Mouse (Mus musculus) right cerebral cortex, postnatal 10 days (tissue): ENCODE data around the gene 2610001J05Rik.
A peak's percentile ranks its signal among the peaks of the same experiment; 100 is the strongest.
"Not testable (repeated sequence)": the region's sequence is repeated elsewhere in the genome, so short reads cannot be mapped to it uniquely, and the experiment has no call there.

Source experiments
- DNase-seq, 2 experiments: peaks; one replicate each; pipeline ENCODE4 v3.0.0; 2021; ENCODE audit warnings: low spot score in 2 of 2

Gene 2610001J05Rik

GRCm38 (mm10) chr6:13870919-13871624 is at the start of gene 2610001J05Rik:
2610001J05Rik (minus strand) TSS chr6:13871518.
- DNase-seq, result peak; percentile 95

DNA sequence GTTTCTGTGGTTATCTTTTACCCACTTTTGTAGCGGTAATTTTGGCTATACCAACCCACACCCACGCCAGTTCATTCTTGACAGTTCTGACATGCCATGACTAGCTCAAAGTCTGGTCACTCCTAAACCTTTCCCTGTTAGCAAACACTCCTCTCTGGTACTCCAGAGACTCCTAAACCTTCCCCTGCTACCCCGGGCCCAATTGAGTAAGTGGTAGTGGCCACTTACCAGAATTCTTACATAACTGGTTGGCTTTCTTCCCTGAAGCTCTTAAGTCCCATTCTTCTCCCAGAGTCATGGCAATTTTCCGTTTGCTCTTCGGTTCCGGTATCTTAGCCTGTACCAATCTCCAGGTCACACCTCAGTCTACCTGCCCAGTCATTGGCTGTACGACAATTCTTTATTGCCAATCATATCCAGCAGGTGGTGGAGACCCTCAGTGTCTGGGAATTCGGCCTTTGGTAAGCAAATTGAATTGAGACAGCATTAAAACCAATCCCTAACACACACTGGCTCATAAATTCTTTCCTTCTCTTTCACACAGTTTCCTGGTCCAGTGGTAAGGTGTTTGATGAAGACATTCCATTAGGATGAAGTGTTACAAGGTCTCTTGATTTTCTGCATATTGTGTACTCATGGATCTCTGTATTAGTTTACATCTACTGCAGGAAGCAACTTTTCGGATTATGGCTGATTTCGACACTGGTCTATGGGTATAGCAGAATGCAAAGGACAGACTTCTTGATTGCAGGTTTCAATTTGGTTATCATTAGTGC is 38.6 kb upstream of the 2610001J05Rik start:
- DNase-seq, result no peak

DNA sequence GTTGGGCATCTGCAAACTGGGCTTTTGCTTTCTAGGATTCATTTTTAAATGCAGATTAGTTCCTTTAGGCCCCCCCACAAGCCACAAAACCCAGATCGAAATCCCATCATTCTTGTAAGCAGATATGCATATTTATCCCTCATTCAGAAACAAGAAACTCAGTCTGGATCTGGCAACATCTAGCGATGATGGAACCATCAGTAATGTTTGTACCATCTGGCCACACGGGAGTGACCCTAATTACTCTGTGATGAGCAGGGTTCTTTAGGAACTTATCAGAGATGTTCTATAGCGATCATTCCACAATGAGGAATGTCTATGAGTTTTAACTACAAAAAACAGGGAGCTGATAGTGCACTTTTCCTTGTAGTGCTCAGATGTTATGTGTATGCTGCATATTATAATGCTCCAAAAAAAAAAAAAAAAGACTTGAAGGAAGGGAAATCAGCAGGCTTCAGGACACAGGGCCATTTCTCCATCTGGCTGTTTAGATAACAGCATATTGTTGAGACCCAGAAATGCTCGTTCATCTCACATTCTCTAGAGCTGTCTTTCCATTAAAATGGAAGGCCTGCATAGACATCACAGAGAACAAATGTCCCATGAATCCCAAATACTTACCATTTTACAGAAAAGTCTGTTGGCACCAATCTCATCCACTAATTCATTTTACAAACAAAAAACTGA is 31.8 kb upstream of the 2610001J05Rik start:
- DNase-seq, result no peak

GRCm38 (mm10) chr6:13884877-13885592 is 13.7 kb upstream of the 2610001J05Rik start:
- no peak for DNase-seq

- DNase-seq, result no peak
Measured at GRCm38 (mm10) chr6:13882919-13883318, 11.6 kb upstream of the 2610001J05Rik start.

DNA sequence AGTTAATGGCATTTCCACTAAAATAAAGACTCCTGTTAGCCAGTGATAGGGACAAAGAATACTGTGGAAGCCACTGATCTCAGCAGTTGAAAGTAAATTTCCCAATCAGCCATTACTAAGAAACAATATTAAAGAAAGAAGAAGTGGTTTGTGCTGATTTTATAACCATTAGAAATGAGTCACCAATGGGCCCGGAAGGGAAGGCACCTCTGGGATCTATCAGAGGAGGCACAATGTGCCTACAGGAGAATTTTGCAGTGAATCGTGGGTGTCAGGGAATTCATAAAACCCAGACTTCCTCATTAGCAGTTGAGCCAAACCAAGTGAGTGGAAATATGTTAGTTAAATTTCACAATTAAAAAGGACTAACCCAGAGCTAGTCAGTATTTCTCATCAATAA is 2.6 kb upstream of the 2610001J05Rik start:
- no peak for DNase-seq

DNA sequence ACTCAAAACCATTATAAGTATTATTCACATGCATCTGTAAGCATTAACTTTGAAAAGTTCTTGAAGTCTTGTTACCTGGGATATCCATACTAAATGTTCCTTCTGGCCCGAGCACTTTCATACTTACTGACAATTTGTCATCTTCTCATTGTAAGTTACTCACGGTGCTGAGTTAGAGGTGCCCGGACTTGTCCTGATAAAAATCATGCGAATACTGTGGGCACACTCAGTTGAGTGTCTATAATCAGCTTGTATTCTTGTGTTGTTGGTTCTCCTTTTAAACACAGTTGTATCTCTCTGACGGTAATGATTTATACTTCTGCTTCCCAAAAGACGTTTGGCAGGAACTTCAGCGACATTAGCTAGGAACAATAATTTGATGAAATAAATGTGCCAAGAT is 758 bp upstream of the 2610001J05Rik start:
- no peak for DNase-seq

GRCm38 (mm10) chr6:13871625-13871958 is 274 bp upstream of the 2610001J05Rik start:
- no peak for DNase-seq

- peak in 1 of 2 experiments; percentile 27 for DNase-seq
Measured at GRCm38 (mm10) chr6:13870289-13870741, 1.0 kb downstream of the 2610001J05Rik start.

DNA sequence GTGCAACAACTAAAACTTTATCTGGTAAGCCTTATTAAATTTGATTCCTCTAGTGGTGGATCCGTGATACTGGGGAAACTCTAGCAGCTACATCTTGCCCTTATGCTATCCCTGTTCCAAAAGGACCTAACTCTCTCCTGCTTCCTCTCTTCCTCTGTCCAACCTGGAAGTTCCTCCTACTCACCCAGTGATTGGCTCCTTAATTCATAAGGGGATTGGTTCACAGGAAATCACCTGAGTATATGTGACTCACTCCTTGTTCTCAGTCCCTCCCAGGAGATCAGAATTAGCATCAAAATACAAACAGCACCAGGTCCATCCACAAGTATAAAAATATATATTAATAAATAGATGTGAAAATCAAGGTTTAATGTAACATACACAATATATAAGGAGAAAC is 10.7 kb downstream of the 2610001J05Rik start:
- no peak for DNase-seq

- DNase-seq, result no peak
Measured at GRCm38 (mm10) chr6:13859877-13860585, 11.3 kb downstream of the 2610001J05Rik start.

- no peak for DNase-seq
Measured at GRCm38 (mm10) chr6:13854230-13854629, 17.1 kb downstream of the 2610001J05Rik start.

DNA sequence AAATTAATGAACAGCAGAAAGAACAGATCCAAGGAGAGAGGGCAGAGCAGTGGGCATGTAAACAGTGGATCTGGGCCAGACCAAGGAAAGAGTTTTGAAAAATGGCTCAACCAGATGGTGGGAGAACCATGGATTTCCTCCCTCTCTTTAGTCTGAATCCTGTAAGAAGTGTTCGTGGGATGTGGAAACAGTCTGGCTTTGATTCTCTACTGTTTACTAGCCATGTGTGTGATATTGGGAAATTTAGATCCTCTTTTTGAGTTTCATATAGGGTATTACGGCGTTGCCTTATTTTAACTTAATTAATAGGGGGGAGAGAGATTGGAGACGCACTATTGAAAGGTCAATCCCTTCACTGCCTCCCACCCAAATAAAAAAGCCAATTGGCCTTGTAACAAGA is 18.1 kb downstream of the 2610001J05Rik start:
- no peak for DNase-seq

- not testable (repeated sequence) for DNase-seq
Measured at GRCm38 (mm10) chr6:13846031-13846430, 25.3 kb downstream of the 2610001J05Rik start.

- DNase-seq, result peak; percentile 35 to 57
Measured at GRCm38 (mm10) chr6:13839345-13840054, 31.8 kb downstream of the 2610001J05Rik start, which contains the start of gene Gpr85. Gpr85 (minus strand) TSS chr6:13839942.

GRCm38 (mm10) chr6:13838677-13839344 is 32.5 kb downstream of the 2610001J05Rik start:
- peak; percentile 89 to 91 for DNase-seq

DNA sequence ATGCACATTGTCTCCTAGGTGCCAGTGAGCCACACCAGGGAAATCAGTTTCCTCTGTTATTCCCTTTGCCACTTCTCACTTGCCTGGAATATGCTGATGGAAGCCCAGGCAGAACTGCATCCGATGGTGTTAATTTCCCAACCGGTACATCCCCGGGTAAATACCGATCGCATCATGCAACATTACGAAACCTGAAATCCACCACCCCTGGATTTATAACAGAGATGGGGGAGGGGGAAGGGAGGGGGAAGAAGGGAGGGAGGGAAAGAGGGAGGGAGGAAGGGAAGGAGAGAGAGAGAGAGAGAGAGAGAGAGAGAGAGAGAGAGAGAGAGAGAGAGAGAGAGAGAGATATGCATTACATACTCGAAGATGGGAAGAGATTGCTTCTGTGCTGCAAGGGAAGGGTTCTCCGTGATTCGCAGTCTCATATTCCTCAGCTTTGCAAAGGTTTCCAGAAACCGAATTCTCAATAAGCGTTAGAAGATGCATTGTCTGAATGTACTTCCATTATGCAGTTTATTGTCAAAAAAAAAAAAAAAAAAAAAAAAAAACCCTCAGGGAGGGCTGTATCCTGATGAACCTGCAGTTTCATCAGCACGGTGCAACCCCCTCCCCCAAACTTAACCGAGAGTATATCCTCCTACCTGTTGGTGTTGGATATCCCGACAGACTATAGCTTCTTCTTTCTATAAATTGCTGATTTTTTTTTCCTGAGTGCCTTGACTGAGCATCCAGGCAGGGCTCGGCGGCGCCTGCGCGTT is 33.2 kb downstream of the 2610001J05Rik start:
- DNase-seq, result peak; percentile 50

DNA sequence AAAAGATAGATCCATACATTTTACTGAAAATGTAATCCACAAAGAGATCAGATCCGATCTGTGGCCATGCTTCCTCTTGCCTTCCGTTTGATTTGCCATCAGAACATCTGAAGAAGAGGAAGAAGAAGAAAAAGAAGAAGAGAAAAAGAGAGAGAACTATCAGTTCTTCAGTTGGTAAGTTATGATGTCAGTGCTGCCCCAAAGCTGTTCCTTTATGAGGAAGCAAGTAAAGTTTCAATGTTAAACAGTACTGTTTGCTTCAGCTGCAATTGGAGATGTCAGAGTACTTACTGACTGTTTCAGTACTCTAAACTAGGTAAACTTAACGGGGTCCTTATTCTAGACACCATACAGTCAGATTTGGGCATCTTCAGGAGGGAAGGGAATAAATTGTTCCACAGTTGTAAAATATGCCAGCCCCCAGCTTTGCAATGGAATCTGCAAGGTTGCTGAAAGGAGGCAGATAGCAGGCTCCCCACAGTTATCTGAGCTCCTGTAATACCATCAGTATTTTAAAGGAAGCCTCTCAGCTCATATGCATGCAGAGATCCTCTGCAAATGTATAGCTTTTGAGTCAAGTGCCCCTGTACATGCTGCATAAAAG is 34.2 kb downstream of the 2610001J05Rik start:
- DNase-seq, result peak in 1 of 2 experiments; percentile 30
